Mouse (Mus musculus): Measurements from ENCODE around the gene Cox6a2.

DNA sequence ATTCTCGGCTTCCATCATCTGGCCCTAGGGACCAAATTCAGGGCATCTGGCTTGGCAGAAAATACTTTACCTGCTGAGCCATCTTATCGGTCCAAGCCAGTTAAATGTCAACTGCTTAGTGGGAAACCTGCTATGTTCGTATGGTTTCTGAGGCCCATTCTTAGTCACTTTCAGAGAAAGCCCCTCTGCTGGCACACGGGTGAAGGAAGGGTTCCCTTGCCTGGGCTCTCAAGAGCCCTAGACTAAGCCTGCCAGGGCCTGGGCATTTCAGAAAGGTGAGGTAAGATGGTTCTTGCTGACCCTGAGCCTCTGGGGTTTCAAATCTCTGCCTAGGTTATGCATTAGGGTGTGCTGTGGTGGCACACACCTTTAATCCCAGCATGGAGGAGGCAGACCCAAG is 39.4 kb upstream of the Cox6a2 start:
- no peak for TF ChIP-seq CTCF (IDR thresholded peaks at IDR 0.05; ENCODE audit: low read depth, low read length)
- TF ChIP-seq POLR2A (IDR thresholded peaks at IDR 0.05; ENCODE audit: insufficient read depth, low read length), result no peak
- TF ChIP-seq EP300 (IDR thresholded peaks at IDR 0.05; ENCODE audit: insufficient read depth, low read depth, low read length), result no peak
